Mouse (Mus musculus): ENCODE results near the gene Atg13.
"Not testable (repeated sequence)": the region's sequence is repeated elsewhere in the genome, so short reads cannot be mapped to it uniquely, and the experiment has no call there.

Atg13 gene

DNA sequence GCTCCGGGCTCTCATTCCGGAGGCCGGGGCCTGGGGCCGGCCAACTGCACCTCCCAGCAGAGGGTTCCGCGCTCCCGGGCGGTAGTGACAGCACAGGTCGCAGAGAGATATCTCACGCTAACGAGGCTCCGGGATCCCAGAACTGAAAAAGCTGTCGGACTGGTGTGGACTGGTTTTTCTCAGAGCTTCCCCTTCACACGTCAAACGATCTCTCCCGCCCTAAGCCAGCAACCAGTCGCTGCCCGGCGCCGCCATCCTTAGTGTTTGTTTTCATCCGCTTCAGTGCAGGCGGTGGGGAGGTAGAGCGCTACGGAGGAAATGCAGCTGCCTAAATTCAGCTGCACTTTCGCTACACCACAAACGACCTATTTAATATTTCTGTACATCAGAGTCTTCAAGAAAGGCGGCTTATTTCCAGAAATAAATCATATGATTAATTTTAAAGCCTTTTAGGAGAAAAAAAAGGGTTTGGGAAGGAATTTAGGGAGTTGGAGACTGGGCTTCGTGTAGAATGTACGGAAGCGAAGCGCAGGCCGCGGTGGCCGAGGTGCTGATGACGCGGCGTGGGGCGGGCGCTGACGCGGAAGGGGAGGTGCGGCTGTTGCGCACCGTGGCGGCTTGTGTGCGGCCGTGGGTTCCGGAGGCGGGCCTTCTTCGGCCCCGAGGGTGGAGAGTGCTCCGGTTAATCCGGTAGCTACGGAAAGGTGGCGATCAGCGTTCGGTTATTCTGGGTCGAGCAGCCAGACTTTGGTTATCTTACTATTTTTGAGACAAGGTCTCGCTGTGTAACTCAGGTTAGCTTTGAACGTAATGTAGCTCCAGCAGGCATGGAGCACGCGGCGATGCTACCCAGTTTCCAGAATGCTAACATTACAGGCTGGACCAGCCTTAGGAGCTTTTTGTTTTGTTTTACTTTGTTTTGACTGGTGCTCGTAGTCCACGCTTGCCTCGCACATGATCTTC is at the start of gene Atg13, which contains the start of gene Harbi1:
Atg13 (minus strand) TSS at position 305 of the 963 bp plus-strand sequence.
Harbi1 (plus strand) TSS at position 581 of the 963 bp plus-strand sequence.
- peak; percentile 76 for DNase-seq (ENCODE audit: low spot score)

DNA sequence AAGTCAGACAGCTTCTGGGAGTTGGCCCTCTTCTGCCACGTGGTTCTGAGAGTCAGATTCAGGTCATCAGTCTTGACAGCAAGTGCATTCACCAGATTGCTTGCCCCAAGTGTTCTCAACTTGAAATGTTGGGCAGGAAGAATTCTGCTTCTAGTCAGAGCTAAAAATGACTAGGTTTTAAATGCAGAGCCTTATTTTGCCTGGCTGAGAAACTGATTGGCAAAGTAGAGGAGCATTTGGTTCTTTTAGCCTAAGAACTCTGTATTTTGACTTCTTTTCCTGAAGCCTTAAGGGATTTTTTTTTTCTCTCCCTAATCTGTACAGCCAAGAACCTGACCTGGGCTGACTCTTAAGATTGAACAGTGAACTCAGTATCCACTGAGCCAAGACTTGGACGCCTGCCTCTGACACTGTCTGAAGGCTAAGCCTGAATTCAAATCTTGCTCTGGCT is 39.5 kb upstream of the Atg13 start:
- no peak for DNase-seq (ENCODE audit: low spot score)

DNA sequence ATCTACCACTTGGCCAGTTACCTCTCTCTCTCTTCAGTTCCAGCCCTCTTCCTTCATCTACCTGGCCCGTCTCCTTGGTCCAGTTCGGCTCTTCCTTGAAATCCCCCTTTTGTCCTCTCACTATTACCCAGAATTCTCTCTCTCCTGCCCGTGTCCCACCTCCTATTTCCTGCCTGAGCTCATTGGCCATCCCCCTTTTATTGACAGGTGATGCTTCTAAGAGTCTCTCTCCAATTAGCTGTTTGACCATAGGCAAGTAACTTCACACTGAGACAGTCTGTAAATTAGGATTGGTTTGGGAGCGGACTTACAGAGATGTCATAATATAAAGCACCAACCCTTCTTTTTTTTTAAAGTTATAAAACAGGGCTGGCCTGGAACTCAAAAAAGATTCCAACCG is 34.3 kb upstream of the Atg13 start:
- DNase-seq (ENCODE audit: low spot score), result no peak

DNA sequence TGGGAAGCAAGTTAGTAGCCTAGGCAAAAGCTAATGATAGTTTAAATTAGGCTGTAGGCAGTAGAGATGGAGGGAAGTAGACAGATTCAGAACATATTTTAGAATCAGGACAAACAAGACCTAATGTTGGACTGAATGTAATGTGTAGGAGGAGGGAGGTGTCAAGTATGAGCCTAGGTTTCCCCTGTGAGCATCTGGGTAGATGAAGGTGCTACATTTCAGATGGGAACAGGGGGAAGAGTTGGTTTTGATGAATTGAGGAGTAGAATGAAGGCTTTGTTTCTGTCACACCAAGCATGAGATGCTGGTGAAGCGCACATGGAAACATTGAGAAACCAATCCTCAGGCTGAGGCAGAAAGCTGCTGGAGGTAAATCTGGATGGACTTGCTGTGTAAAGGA is 29.2 kb upstream of the Atg13 start:
- no peak for DNase-seq (ENCODE audit: low spot score)

GRCm38 (mm10) chr2:91735221-91735620 is 24.8 kb upstream of the Atg13 start:
- DNase-seq (ENCODE audit: low spot score), result no peak

DNA sequence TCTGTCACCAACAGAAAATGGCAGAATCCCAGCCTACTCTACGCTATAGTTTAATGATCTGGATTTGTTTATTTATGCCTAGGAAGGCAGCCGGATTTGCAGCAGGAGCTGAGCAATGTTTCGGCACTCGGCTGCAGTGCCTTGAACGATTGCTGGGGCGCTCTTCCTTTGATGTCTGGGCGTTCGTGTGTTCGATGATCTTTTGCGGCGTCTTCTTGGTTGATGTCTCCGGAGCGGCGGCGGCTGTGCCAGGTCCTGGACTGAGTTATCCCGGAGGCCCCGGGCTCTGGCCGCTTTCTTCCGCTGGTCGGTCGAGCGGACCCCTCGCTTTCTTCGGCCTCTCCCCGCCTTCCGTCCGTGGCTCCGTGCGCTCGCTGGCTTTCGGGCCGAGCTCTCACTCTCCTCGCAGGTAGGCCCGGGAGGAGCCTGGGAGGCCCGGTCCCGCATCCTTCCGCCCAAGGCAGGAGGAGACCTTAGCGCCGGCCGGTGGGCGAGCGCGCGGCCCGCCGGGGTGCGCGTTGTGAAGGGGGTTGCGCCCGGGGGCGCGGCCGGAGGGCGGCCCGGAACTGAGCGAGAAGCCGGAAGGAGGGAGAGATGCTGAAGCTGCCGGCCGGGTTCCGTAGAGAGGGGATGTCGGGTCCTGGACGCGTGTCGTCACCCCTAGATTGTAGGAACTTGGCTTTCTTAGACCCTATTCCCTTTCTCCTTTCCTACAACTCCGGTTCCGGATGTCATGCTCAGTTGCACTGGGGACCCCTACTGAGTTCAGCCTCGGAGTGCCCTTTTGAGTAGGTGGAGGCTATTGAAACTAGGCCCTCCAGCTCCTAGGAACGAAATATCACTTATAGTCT is 19.8 kb upstream of the Atg13 start, which contains the start of gene Ambra1:
Ambra1 (plus strand) TSS at position 164 of the 851 bp plus-strand sequence.
- DNase-seq (ENCODE audit: low spot score), result peak; percentile 41

- DNase-seq (ENCODE audit: low spot score), result no peak
These were observed 19.2 kb upstream of the Atg13 start for GRCm38 (mm10) chr2:91729571-91729970.

DNA sequence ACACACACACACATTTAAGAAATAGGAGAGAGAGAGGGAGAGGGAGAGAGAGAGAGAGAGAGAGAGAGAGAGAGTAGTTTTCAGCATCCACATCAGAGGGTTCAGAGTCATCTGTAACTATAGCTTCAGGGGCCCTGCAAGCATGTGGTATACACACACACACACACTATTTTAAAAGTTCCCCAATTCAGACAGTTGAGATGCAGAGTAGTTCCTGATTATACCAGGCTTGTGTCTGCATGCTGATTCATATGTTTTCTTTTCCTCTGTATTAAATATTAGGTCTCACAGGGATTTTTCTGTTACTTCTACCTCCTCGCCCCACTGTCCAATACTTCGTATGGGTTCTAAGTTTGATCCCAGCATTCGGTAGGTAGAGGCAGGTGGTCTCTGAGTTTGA is 16.6 kb upstream of the Atg13 start:
- DNase-seq (ENCODE audit: low spot score), result no peak

- DNase-seq (ENCODE audit: low spot score), result not testable (repeated sequence)
These were observed 15.1 kb upstream of the Atg13 start for GRCm38 (mm10) chr2:91725476-91725875.

DNA sequence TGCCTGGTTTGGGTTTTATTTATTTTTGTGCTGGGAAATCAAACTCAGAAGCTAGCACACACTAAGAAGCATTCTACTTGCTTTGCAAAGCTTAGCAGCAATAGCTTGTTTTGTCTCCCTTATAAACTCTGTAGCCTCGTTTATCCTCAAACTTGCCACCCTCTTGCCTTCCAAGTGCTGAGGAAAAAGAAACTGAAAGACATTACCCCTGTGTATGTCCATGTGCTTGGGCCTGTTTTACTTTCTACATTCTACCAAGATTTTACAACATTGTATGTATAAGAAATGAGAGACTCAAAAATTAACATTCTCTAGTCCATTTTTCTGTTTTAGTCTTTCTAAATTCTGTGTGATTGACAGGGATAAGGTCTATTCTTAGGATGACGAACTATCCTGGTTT is 14.3 kb upstream of the Atg13 start:
- no peak for DNase-seq (ENCODE audit: low spot score)

DNA sequence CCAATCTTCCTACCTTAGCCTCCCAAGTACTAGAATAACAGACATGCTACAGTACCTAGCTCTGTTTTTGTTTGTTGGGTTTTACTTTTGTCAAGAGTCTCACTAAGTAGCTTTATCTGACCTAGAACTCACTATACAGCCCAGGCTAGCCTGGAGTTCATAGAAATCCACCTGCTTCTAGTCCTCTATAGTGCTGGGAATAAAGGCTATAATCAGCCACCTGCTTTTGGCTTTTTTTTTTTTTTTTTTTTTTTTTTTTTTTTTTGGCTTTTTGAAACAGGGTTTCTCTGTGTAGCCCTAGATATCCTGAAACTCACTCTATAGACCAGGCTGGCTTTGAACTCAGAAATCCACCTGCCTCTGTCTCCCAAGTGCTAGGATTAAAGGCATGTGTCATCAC is 13.6 kb upstream of the Atg13 start:
- no peak for DNase-seq (ENCODE audit: low spot score)

GRCm38 (mm10) chr2:91723382-91723781 is 13.0 kb upstream of the Atg13 start:
- DNase-seq (ENCODE audit: low spot score), result no peak

DNA sequence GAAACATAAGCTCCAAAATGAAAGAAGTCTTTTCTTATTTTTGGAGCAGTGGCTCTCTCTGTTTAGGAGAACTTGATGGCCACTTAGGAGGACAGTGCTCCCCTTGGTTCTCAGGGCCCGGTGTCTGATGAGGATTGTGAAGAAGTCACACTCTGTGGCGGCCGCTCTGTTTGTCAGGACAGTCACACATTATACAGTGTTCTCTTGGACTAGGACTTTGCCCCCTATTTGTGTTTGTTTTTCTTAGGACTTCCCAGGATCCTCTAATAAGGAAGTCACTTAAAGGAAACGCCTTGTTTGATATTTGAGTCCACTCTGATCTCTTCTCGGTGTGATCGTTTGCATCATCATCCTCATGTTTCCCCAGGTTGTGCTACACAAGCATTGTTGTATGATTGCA is 7.9 kb upstream of the Atg13 start:
- DNase-seq (ENCODE audit: low spot score), result no peak

DNA sequence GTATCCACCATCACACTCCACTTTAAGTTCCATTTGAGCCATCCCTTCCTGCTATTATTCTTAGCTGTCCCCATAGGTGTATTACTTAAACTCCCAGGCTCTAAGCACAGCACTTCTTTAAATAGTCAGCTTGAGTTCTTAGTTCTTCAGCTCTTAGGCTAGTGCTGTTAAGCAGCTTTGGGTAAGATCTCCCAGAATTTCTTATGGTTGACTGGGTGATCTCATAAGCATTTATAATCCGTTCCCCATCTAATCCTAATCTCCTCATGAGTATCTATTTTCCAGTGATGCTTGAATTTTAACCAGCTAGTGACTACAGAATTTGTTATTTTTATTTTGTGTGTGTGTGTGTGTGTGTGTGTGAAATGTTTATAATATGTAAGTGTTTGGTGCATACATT is 4.5 kb upstream of the Atg13 start:
- DNase-seq (ENCODE audit: low spot score), result no peak

- DNase-seq (ENCODE audit: low spot score), result no peak
These were observed 1.0 kb upstream of the Atg13 start for GRCm38 (mm10) chr2:91711256-91711925.

GRCm38 (mm10) chr2:91708361-91708760 is 2.0 kb downstream of the Atg13 start:
- DNase-seq (ENCODE audit: low spot score), result no peak

GRCm38 (mm10) chr2:91706456-91706855 is 3.9 kb downstream of the Atg13 start:
- DNase-seq (ENCODE audit: low spot score), result no peak

DNA sequence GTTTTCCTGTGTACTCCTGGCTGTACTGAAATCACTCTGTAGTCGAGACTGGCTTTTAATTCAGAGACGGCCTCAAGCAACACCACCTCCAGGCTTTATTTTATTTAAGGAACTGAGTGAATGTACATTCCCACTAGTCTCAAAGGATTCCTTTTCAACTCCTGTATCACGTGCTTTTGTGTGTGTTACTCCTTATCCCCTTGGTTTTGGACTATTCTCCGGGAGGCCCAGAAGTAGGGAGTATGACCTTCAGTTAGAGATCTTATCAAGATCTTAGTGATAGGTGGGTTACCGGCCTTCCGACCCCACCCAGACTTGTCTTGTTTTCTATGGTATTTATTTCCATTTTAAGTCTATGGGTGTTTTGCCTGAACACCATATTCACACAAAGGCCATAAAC is 4.6 kb downstream of the Atg13 start:
- no peak for DNase-seq (ENCODE audit: low spot score)

- DNase-seq (ENCODE audit: low spot score), result no peak
These were observed 9.0 kb downstream of the Atg13 start for GRCm38 (mm10) chr2:91701366-91701765.

- DNase-seq (ENCODE audit: low spot score), result no peak
These were observed 11.2 kb downstream of the Atg13 start for GRCm38 (mm10) chr2:91699225-91699624.

DNA sequence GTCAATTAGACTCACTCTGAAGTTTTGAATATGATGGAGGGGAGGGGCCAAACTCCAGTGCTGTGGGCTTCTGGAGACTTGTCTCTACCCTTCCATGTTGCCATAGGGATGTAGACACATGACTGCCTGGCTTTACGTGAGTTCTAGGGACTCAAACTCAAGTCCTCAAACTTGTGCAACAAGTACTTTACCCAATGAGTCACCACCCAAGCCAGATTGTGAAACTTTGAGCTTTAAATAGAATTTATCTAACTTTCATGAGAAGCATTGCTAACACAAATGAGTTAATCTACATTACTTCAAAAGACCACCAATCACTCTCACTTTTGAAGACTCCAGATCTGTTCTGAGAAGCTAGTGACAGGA is 14.2 kb downstream of the Atg13 start:
- no peak for DNase-seq (ENCODE audit: low spot score)
